Mouse (Mus musculus) embryo, embryonic 11.5 days (tissue): Measurements from ENCODE around the gene Cnr1.

Source experiments
- DNase-seq: peaks from one replicate; pipeline ENCODE4 v3.0.0-alpha.2; 2012; ENCODE audit warnings: low read depth, low spot score

Gene Cnr1

DNA sequence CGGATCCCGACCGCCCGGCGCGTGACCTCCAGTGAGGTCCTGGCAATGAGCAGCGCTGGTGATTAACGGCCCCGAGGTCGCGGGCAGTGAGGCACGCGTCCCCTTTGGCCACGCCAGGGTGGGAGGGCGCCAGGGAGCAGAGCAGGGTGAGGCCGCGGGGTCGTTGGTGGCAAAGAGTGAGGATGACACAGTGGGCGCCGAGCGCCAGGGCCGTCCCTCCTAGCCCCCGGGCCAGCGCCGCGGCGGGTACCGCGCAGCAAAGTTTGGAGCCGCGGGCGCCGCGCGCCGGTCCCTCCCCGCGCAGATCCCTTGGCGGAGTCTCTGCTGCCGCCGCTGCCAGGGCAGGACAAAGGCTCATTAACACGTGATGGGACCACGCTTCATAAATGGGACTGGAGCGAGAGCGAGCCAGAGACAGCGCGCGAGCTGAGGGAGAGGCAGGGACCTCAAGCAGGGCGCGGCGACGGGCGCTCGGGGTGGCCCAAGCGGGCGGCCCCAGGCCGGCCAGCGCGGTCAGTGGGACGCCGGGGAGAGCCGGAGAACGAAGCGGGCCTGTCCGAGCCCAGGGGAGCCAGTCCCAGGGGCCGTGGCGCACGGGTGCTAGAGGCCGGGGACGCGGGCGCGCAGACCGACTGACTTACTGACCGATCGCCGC, at the start of gene Cnr1:
Cnr1 (plus strand) TSS at position 360 of the 655 bp plus-strand sequence.
- DNase-seq, result peak; percentile 49

DNA sequence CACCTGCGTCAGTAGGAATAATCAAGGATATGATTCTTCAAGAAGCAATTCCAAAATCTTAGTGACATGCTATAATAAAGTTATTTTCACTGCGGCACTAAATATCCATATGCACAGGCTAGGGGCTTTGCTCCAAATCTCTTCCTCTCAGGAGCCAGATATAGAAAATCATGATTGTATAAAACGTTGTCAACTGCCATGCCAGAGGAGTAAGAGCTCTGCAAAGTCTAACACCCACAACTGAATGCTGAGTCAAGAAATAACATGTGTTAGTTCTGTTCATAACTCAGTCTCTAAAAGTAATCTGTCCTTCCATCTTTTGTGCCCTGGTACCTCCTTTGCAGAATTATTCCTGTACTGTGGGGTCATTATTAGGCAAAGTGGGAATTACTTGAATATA, 44.4 kb upstream of the Cnr1 start:
- DNase-seq, result no peak

DNA sequence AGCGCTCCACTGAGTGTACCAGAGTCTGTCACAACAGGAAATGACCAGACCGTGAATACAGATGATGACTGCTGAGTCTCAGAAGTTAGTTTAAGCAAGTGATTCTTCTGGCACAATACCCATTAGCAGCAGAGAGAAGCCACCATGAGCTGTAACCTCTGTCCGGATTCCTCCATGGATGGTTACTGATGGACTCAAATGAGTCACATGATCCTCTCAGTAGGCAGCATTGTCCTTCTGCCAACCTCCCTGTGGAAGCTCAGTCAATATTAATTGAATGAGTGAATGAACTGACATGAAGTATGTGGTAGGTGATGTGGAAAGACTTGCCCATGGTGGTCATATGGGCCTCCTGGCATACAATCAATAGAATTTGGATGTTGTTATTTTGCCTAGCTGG, 38.4 kb upstream of the Cnr1 start:
- no peak for DNase-seq

DNA sequence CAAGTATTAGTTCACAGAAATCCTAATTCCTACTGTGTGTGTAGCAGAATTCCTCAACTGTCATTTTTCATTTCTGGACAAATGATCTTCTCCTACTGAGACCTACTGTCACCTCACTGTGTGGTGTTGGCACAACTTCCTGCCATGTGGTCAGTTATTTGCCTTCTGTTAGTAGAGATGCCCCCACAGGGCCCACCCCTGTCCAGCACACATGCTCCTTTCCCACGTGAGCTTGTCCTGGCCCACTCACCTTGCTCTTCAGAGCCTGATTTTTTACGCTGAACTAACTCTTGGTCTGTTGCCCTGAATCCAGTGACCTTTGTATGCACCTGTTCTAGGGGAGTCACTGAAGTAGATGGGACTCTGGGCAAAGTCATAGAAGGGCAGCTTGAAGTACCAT, 34.4 kb upstream of the Cnr1 start:
- no peak for DNase-seq

DNA sequence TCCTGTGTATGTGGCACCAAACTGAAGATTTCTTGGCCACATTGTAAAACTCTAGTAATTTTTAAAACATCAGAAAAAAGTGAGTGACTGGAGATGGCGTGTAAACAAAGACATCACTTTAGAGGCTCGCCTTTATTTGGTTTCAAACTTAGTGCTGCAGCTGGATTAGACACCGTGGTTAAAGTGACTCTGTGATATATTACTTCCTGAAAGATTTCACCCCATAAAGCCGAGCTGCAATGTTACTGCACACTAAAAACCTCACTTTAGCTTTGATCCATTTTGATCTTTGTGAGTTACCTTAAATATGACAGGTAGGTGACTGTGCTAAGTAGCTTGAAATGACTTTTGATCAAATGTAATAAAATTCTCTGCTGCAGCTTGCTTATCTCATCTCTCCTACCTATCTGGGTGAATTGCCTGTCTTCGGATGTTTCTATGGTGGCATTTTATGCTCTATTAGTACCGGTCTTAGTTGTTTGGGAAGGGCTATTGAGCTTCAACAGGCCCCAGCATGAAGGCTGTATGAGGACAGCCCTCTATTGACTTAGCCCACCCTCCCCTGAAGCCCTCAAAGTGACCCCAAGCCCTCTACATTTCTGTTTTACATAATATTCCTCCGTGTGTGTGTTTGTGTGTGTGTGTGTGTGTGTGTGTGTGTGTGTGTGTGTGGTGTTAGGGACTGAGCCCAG, 32.1 kb upstream of the Cnr1 start:
- no peak for DNase-seq

DNA sequence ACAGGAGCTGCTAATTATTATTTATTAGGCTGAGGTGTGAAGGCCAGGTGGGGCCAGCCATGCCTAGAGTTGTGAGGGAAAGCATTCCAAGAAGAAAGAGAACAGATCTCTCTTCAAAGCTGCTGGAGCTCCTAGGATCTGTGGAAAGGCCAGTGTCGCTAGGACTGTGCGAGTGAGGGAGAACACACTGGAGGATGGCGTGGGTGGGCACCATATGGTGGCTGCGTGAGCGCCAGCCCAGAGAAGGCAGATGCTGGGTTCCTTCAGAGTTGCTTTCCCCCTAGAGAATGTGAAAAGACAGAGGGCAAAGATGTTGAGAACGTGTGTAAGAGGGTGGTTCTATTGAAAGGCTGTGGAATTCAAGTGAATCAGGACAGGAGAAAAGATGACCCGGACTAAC, 30.6 kb upstream of the Cnr1 start:
- DNase-seq, result no peak

DNA sequence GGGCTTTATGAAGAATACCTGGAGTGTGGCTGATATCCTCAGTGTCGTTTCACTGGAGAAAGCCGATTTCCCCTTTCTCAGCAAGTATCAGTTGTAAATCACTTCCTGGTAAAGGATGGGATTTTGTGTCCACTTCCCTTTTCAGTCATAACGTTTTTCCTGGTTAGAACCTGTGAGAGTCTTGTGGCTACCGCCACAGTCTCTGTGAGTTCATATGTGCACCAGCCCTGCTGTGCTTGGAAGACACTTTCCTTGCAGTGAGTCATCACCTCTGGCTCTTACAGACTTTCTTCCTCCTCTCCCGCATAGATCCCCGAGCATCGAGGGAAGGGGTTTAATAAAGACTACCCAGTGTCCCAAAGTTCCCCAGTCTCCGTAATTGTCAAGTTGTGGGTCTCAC, 29.3 kb upstream of the Cnr1 start:
- no peak for DNase-seq

DNA sequence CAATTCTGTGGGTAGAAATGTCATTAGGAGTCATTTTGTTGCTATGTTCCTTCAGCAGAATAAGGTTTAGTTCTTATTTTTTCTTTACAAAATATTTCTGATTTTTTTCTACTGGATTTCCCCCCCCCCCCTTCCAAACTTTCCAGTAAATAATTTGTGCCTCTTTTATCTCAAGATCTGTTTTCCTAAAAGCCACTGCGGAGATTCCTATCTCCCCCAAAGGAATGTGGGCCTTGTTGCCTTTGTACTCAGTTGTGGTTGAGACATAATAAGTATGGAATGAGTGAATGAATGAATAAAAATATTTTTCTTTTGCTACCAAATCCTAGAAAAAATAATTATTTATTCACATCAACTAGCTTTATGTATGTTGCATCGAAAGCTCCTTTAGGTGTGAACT, 28.9 kb upstream of the Cnr1 start:
- DNase-seq, result no peak

DNA sequence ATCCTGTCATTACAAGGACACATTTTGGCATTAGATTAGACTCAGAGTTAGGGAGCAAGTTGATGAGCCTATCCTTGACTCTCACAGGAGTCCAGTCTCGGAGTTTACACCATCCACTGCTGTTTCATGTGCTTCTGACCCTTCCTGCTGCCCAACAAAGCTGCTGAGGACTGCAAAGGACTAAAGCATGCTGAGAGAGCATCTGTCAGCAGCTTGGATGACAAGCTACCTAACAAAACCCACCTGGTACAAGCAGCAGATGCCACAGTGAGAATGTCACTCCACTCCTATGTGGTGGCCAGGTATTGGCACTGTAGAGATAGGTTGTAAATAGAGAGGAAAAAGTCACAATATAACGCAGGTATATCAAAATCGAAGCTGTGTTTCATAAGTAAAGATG, 22.7 kb upstream of the Cnr1 start:
- no peak for DNase-seq

DNA sequence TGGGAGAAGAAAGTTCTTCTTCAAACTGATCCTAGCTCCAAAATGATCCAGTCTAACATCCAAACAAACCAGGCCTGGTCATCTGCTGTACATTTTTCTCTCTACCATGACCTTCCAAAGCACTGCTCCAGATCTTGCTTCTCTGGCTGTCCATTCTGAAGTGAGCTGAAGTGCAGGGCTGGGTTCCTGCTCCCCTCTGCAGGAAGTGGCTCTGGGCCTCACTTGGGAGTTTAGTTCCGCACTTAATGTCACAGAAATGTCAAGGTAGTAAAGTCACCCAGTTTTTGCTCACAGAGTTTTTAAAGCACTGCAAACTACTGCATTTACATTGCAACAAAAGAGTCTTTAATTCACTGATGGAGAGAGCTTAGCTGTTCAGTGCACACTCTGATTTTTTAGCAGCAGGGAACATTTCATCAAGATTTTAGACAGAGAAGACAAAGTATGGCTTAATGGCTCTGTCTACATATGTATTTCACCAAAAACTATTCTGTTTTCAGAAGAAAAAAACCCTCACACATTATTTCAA, 20.5 kb upstream of the Cnr1 start:
- DNase-seq, result no peak

DNA sequence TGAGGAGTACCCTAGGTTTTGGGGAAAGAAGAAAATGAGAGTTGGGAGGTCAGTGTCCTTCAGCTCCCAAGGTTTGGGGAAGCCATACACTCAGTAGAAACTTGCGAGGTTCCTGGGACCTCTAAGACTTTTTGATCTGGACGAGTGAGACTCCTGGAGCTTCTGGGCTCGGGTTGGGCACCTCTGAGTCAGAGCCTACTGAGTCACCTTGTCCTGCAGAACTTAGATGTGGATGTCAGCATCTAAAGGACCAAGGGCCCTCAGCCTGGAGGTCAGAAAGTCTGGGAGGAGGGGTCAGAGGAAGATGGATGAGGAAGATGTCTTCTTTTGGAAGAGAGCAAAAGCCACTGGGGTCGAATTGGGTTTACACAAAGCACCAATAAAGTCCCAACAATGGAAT, 19.6 kb upstream of the Cnr1 start:
- no peak for DNase-seq

DNA sequence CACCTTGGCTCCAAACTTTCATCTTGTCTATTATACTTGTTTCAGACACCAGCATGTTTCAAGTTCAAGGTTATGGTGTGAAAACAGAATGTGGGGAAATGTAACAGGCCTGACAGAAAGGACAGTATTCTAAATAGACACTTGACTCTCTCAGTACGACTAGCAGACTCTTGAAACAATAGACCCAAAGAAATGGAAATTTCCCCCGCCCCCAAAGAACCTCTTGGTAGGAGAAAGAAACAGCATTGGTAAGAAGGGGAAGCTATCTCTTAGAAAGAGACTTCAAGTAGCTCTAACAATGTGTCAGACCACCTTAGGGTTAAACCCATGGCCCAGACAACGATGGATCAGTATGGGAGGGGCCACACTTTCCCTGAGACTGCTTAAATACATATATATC, 15.6 kb upstream of the Cnr1 start:
- DNase-seq, result no peak

DNA sequence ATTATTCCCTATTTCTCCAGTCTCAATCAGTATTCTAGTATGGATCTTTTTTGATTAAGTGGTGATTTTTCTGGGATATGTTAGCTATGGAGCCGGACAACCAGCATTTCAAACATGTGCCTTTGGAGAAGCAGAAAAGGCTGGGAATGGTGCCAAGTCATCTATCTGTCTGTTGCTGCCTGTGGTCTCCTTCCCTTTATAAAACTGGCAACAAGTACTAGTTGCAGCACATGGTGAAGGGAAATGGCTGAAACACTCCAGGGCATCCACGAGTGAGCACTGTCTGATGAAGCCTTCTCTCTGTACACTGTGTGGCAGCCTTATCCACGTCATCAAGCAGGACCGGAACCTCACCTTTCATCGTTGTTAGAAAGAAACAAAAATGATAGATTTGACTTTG, 8.7 kb upstream of the Cnr1 start:
- no peak for DNase-seq

DNA sequence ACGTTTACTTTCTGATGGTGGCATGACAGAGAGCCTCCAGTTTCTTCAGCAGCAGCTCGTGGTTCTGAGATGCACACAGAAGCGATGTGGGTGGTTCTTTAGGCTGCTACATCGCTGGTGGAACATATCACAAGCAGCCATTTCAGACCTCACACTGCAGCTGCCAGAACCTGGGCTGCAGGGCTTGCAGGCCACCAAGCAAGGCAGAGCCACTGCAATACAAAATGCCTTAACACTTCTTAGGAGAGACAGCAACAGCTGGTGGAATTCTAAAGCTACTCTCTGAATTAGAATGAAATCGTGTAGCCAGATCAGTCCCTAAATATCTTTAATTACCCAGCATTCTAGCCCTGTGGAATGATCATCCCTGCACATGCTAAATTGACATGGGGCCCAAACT, 3.6 kb upstream of the Cnr1 start:
- no peak for DNase-seq

DNA sequence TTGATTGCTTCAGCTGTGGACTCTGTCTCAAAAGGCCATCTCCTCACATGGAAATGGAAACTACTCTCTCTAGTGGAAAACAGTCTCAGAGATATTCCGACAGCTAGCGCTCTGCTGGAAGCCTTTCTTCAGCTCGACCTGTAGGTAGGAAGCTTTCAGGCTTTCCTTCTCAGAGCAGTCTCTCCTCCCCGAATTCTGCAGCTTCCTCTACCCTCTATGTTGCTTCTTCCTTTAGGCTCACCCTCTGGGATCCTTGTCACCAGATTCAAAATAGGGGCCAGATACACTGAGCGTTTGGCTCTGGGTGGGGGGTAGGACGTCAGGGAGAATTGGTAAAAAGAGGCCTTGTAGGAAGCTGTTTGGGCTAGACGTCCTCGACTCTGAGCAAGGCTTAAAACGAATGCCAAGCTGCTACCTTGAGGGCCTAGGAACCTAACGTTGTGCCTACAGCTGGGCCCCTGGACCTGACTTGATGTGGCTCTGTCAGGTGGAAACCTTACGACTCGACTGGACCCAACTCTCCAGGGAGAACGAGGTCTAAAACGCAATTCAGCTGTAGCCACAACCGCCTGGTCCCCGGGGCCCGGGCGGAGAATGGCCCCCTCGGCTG, 1.1 kb upstream of the Cnr1 start:
- DNase-seq, result peak; percentile 9

DNA sequence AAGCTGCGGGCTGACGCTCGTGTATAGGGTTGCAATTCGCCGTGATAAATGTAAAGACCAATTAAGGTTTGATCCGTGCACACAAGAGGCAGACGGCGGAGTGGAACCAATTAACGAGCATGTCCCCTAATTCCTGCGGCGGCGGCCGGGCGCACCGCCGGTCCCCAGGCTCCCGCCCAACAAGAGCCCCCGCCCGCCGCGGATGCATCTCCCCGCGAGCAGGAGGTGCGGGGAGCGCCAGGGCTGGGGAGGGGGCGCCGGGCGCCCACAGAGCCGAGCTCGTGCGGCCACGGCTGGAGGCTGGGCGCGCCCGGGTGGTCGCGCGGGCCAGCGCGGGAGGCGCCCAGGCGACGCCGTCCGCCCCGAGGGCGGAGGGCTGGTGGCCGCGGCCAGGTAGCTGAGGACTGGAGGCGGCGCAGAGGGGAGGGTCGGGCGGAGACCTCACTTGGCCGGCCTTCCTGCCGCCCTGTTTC, 596 bp upstream of the Cnr1 start:
- DNase-seq, result peak; percentile 24

DNA sequence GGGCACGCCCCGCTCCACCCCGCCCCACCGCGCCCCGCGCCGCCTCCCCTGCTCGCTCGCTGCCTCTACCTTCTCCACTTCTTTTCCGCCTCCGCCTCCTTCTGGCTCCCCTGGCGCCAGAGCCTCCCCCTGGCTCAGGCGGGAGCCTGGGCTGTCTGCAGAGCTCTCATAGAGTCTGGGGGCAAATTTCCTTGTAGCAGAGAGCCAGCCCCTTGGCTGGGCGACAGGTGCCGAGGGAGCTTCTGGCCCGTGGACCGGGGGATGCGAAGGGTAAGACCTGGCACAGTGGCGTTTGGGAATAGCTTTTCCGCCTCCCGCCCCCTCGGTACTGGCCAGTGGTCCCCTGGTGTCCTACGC, 474 bp downstream of the Cnr1 start:
- no peak for DNase-seq

DNA sequence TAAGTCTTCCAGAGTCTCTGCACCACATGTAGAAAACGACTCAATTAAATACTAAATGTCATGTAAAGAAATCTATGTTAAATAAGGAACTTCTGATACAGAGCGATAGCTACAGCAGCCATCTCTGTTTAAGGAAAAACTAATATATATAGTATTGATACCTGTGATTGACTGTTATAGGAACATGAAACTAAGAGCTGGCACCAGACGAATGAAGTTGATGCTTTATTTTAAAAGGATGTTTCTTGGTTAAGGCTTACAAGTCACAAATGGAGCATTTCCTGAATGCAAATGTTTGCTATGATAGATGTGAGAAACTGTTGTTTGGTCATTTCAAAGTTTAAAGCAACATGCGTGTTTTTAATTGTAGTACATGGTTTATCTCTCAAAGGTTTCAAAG, 1.1 kb downstream of the Cnr1 start:
- no peak for DNase-seq

DNA sequence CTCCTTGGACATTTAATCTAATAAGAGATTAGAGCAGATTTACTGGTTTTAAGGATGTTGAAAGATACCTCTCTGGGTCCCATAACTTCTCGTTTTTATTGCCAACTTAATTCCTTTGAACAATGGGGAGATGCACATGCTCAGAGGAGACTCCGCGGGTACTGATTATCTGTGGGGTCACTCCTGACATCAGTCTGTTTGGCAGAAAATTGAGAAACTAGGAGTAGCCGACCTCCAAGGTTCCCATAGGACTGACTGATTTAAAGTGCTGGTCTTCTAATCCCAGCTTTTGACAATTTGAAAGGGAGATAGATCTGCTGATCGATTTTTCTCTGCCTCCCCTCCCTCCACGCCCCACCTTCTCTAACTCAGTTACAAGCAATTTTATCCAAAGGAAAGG, 1.6 kb downstream of the Cnr1 start:
- DNase-seq, result no peak

DNA sequence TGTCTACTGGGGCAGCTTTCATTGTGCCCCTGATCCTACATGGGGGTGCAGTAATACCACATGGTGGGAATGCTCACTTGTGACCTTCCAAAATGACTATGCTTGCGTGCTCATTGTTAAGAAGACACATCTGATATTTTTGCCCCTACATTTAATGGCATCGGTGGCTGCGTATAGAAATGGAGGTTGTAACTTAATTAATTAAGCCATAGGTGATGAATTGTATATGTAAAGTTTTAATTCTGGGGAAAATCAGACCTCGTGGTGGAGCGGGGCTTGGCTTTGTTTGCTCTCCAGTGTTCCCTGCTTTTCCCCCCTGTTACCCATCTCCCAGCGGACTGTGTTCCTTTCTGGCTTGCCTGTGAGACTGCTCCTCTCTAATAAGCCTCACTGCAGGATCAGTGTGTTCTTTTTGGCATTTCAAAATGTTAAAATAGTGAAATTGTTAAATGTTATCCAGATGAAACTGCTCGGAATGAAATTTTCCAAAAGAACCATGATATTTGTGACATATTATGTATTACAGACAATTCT, 2.4 kb downstream of the Cnr1 start:
- no peak for DNase-seq

DNA sequence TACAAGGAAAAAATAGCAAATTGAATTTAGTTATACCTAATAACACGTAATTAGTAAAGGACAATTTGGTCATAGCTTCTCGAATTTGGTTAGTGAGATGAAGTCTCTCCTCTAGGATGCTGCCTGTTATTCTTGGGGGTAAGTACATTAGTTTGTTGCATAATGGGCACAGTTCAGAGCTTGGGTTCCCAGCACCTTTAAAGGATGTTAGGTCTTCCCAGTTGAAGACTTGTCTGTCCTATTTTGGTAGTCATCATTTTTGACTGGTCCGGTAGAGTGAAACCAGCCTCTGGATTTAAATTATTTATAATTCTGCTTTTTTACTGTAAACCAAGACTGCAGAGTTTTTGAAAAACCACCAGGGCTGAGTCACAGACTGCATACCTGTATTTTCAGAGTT, 3.3 kb downstream of the Cnr1 start:
- no peak for DNase-seq

DNA sequence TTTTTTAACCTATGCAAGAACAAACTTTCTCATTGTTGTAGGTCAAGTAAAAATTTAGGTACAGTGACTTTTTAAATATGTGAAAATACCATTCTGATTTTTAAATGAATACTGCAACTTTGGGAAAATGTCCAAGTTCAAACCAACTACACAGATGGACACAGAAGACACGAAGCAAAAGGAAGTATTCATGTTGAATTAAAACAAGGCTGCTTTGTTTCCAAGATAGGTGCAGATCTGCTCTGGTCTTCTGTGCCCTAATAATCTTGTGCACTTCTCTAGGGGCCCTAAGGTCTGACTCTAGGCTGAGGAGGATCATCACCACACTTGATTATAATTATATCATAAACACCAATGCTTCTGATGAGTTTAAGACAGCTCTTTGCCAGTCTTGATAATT, 4.1 kb downstream of the Cnr1 start:
- DNase-seq, result no peak

DNA sequence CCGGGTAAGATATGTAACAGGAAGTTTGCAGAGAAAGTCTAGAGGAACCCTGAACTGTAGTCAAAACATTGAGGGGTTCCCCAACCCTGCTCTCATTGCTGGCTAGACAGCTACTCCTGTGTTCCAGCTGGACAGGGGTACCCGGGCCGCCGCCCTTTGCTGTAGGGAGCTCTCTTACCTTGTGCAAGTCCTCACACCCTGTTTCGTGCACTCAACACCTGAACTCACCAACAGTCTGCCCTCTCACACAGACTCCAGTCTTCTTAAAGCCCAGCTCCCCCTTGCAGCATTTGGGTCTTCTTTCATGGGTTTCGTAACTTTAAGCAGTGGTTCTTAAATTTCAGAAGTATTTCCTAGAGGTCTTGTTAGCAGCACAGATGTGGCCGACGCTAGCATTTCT, 7.0 kb downstream of the Cnr1 start:
- no peak for DNase-seq
